Mouse (Mus musculus) layer of hippocampus, adult 9-11 months (tissue): ENCODE data around the gene Mnat1.
"Not testable (repeated sequence)": the region's sequence is repeated elsewhere in the genome, so short reads cannot be mapped to it uniquely, and the experiment has no call there.

Experiments used
- DNase-seq: peaks from one replicate; pipeline ENCODE4 v3.0.0; 2022

Gene Mnat1

GRCm38 (mm10) chr12:73123093-73124041 is at the start of gene Mnat1:
Mnat1 (plus strand) TSS chr12:73123717.
- DNase-seq, result peak; percentile 63

- not testable (repeated sequence) for DNase-seq
These were observed 41.7 kb upstream of the Mnat1 start for GRCm38 (mm10) chr12:73081828-73082227.

GRCm38 (mm10) chr12:73083773-73084172 is 39.7 kb upstream of the Mnat1 start:
- DNase-seq, result no peak

GRCm38 (mm10) chr12:73085739-73086630 is 37.5 kb upstream of the Mnat1 start:
- no peak for DNase-seq

- no peak for DNase-seq
These were observed 36.4 kb upstream of the Mnat1 start for GRCm38 (mm10) chr12:73087086-73087485.

GRCm38 (mm10) chr12:73088500-73088899 is 35.0 kb upstream of the Mnat1 start:
- DNase-seq, result no peak

- no peak for DNase-seq
These were observed 34.6 kb upstream of the Mnat1 start for GRCm38 (mm10) chr12:73088911-73089310.

GRCm38 (mm10) chr12:73090672-73091335 is 32.7 kb upstream of the Mnat1 start:
- DNase-seq, result no peak

- DNase-seq, result no peak
These were observed 29.3 kb upstream of the Mnat1 start for GRCm38 (mm10) chr12:73094189-73094588.

GRCm38 (mm10) chr12:73094605-73095004 is 28.9 kb upstream of the Mnat1 start:
- no peak for DNase-seq

- not testable (repeated sequence) for DNase-seq
These were observed 27.3 kb upstream of the Mnat1 start for GRCm38 (mm10) chr12:73096177-73096576.

GRCm38 (mm10) chr12:73098593-73098992 is 24.9 kb upstream of the Mnat1 start:
- no peak for DNase-seq

- no peak for DNase-seq
These were observed 19.8 kb upstream of the Mnat1 start for GRCm38 (mm10) chr12:73103713-73104112.

GRCm38 (mm10) chr12:73107821-73108220 is 15.7 kb upstream of the Mnat1 start:
- DNase-seq, result no peak

- DNase-seq, result no peak
These were observed 12.9 kb upstream of the Mnat1 start for GRCm38 (mm10) chr12:73110431-73111111.

GRCm38 (mm10) chr12:73111561-73112325 is 11.8 kb upstream of the Mnat1 start:
- no peak for DNase-seq

GRCm38 (mm10) chr12:73112326-73113087 is 11.0 kb upstream of the Mnat1 start:
- DNase-seq, result peak; percentile 11

- DNase-seq, result peak; percentile 18
These were observed 10.3 kb upstream of the Mnat1 start, which contains the start of gene Six4 for GRCm38 (mm10) chr12:73113196-73113595. Six4 (minus strand) TSS chr12:73113456.

GRCm38 (mm10) chr12:73125250-73125649 is 1.7 kb downstream of the Mnat1 start:
- DNase-seq, result no peak

GRCm38 (mm10) chr12:73140732-73141131 is 17.2 kb downstream of the Mnat1 start:
- DNase-seq, result no peak

- no peak for DNase-seq
These were observed 23.7 kb downstream of the Mnat1 start for GRCm38 (mm10) chr12:73147236-73147635.
